Mouse (Mus musculus): ENCODE measurements around the gene Ano6.

Gene Ano6

DNA sequence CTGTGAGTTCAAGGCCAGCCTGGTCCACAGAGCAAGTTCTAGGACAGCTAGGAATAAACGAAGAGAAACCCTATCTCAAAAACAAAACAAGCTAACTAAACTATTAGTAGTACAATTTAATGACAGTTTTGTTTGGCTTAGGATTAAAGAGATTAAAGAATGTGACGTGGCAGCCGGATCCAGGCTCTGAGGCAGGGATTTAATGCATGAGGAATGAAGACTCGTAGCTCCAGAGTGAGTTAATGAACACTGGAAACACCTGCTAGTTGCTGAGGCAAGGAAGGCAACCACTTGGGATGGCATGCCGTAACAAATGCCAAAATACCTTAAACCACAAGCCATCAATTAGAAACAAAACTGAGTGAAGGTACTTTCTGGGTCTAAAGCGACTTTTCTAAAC lies 153.7 kb downstream of the Ano6 start:
- no peak for DNase-seq

DNA sequence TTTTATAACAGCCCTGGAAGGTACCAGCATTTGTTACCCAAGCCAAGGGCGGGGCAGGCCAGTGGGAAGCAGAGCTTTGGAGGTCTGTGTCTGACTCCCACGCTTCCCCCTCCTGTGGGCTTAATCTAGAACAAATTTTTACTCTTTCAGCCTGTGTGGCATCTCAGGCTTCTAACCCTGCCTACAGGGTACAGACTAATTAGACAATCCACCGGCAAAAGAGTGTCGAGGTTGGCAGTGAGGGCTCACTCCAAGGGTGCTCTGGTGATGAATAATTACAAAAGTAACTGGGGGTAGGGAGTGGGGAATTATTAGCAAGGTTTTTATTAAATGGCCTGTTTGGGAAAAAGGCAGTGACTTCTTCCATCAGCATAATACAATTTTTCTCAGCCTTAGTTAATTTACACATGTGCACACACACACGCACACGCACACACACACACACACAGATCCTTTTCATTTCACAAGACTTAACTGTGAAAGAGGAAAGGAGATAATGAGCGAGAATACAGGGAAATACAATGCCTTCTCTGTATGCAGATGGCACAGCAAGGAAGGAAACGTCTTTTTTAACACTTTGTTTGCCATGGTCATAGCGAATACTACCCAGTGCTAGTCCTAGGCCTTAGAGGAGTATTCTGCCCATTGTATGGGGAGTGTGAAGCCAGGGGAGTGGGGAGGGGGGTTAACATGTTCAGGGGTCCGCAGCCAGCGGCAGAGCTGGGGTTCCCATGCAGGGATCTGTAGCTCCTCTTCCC lies 155.5 kb downstream of the Ano6 start:
- no peak for DNase-seq

DNA sequence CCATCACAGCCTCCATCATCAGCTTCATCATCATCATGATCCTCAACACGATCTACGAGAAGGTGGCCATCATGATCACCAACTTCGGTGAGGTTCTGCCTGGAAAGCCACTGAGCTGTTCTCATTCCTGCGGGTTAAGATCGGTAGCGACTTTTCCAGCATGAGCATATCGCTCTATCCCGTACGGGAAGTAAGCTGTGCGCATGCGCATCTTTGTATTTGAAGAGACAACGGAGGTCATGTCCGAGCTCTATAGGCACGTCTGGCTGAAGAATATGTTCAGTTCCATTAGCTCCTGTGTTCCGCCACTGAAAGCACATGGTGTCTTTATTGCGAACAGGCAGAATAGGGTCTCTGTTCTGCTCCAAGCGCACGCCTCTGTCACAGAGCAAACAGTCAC lies 157.8 kb downstream of the Ano6 start:
- DNase-seq, result no peak

DNA sequence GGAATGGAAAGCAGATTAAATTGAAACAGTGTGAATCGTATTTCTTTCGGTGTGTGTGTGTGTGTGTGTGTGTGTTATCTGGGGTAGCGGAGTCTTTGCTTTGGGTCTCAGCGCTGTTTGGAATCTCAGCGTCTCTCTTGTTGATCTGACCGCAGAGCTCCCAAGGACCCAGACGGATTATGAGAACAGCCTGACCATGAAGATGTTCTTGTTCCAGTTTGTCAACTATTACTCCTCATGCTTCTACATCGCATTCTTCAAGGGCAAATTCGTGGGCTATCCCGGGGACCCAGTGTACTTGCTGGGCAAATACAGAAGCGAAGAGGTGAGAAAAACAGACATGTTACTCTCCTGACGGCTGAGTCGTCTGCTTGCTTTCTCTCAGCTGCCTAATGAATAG lies 158.7 kb downstream of the Ano6 start:
- DNase-seq, result no peak

DNA sequence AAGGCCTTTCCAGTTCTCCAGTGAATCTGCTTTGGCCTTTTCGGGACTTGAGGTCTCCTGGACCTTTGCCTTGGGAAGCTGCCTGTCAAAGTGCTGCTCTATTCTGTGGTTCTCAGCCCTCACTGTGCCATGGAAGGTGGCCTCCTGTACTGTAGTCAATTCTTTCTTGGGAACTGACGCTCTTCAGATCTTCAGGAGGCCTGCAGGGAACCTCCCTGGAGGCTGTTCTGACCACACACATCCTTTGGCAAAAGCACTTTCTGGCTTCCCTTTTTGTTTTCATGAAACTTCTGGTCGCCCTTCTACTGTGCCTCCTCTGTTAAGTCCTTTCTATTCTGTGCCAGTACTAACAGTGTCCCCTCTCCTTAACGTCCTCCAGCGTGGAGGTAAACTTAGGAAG lies 160.9 kb downstream of the Ano6 start:
- DNase-seq, result no peak

DNA sequence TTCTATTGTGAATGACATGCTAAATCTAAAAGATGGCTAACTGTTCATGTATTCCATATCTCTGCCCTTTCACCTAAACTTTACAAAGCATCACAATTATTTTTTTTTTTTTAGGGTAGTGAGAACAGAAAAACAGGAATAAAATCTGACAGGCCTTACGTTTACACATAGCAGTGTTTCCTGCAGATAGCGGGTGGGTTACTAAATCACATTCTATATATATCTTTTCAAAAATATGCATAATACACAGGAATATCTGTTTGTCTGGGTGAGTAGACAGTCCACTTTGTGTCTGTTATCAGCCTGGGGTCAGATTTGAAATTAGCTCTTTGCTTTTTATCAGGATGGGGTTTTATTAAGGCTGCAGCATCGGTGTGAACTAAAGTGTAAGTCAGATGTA lies 166.0 kb downstream of the Ano6 start:
- DNase-seq, result no peak

DNA sequence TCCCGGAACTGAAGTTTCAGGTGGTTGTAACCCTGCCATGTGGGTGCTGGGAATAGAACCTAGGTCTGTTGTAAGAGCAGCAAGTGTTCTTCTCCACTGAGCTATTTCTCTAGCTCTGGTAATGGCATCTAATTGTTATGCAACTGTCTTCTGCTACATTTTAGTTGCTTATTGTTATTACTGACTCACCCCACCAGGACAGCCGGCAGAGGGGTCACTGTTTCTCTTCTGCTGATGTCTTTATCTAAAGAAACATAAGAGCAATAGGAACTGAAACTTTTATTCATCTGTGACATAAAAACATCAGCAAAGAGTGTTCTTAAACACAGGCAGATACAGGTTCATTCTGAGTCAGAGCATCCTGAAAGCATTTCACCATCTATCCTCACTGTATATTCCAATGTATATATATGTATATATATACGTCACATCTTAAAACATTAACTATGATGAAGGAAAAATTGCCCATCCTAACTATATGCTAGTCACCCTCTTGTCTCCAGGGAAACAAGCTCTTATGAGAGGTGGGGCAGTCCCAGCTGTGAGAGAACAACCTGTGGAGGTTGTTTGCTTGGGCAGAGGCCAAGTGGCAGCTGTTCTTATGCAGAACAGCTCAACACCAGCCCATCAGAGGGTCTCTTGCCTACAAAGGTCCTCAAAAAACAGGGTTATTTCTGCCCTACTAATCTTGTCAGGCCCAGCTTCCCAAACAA lies 171.9 kb downstream of the Ano6 start:
- DNase-seq, result no peak

DNA sequence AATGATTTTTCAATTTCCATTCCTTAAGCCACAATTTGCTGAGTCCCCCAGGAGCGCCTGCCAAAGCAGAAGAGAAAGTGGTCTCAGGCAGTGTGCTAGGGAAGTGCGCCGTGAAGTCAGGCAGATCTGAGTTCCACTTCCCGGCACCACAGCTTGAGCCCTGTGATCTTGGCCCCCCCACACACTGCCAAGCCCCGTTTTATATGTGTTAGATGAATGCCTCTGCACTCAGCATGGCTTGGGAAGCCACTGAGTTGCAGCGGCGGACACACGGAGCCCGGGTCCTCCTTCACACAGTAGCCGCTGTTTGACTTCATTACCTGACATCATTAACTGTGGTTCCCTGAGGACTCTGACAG lies 172.5 kb downstream of the Ano6 start:
- DNase-seq, result no peak

DNA sequence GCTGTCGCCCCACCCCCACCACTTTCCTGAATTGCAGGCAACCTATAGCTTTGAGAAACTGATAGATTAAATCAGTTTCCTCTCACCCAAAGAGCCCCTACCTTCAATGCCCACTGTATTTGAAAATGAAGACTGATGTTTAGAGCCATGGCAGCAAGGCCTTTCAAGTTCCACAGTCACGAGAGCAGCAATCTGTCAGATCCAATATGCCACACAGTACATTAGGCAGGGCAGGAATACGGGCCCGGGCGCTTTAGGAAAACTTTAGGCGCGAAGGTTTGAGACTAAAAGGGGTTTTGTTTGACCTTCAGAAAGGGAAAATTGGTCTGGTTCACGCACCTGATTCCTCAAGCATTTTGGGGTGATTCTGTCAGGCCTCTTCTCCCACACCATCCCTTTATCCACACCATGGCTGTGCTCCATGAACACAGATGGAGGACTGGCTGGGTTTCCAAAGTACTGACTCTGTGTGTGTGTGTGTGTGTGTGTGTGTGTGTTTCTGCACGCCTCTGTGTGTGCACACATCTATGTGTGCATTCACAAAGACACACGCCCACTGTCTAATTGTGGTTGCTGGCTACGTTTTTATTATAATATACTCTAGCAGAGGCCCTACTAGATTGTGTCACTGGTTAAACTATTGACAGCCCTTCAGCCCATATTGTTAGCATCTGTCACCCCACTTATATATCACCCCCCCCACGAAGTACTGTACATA lies 173.0 kb downstream of the Ano6 start:
- DNase-seq, result no peak

DNA sequence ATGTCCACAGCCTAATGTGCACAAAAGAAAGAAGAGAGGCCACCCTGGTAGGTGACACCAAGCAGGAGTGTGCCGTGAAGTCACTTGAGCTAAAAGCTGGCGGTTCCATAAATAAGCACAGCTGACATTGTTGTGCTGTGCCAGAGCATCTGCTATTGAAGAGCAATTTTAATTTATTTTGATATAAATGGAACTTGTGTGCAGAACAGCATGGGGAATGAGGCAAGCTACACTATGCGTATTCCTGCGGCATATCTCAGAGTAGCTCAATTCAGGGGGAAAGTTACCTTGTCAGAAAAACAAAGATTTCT lies 173.6 kb downstream of the Ano6 start:
- no peak for DNase-seq

DNA sequence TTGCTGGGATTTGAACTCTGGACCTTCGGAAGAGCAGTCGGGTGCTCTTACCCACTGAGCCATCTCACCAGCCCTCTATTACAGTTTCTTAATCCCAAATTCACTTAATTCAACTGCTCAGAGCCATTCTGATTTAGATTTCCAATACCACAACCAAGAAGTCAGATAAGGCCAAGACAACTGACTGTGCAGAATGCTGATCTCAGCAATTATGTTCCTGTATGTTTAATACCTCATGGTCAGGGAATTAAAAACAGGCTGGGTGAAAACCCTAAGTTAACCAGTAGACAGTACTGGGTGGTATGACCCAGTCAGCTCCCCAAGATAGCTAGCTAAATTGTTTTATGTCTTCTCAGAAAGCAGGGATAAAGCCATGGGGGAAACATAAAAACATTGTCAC lies 176.3 kb downstream of the Ano6 start:
- DNase-seq, result no peak

DNA sequence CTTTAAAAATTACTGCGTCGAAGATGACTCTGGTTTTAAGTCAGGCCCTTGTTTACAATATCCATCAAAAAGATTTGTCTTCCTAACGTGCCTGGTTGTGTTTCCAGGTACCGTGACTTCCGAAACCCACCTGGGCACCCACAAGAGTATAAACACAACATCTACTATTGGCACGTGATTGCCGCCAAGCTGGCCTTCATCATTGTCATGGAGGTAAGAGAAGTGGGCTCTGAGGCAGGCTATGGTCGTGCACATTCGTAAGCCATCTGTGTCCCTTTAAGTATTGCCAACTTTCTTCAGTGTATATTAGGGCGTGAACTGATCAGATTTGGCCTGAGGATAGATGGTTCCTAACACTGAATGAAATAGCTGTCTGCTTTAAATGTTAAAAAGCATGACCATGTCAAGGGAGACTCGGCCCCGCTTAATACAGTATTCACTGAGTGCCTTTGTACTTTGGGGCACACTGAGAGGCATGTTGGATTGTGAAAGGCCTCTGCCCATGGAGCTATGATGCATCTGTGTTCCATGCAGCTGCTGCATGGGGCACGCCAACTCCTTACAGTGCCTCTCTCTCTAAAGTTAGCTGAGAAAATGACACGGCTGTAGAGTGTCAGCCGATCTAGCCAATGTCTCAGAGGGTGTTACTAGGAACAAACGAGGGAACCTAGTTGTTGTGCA lies 177.0 kb downstream of the Ano6 start:
- no peak for DNase-seq

DNA sequence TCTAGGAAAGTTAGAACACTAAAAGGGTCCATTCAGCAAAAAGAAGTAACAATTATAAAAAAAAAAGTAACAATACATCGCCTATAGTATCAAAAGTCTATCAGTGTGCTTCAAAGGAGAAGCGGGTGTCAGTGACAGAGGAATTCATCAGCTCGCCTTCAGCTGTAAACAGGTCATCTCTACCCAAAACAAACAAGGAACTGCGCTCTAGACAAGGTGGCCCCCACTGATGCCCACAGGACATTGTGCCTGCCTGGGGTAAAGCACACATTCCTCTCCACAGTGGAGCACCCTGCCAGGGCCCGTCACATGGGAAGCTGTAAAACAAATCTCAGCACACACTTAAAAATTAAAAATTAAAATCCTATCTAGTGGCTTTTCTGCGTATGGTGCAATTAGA lies 179.0 kb downstream of the Ano6 start:
- no peak for DNase-seq

DNA sequence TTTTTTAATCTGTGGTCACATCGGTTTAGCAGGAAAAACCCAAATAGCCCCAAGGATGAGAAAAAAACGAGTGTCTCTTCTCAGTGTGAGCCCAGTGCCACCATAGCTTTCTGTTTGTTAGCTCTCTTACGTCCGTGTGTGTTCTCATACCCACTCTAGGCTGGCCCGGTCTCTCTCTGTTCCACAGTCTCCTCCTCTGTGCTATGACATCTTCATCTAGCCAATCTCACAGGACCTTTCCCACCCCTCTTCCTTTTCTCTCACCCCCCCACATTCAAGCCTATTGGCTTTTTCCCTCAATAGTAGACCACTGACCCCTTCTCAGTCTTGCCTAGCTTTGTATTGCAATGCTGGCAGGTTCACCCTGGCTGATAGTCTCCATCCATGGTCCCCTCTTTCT lies 179.5 kb downstream of the Ano6 start:
- no peak for DNase-seq

DNA sequence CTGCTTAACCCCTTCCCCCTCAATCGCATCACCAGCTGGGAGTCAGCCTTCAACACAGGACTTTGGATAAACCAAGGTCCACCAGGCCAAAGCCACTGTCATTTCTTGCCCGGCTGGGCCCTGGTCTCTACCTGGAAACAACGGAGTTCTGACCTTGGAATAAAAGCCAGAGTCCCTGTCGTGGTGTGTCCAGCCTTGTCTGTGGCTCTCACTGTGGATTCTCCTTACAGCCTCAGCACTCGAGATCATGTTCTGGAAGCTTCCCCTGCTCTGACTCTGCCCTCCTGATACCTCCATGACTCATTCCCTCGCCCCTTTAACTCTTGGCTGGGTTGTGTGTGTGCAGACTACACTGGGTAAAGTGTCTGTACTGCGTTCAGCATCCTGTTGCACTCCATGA lies 180.0 kb downstream of the Ano6 start:
- no peak for DNase-seq

DNA sequence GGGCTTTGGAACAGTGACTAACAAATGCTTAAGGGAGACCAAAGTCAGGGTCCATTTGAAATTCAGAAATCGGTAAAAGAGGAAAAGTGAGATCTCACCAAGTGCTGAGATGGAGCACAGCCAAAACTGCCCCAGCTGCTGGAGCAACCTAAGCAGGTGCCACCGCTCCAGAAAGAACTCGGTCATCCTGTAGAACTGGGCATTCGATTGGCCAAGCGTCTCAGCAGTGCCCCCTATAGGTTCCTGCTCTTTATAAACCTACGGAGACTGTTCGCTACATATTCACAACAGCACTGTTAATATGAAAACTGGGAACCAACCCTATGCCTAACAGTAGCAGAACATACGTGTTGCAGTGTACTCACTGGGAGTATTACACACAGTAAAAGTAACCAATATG lies 180.7 kb downstream of the Ano6 start:
- peak; percentile 21 for DNase-seq

DNA sequence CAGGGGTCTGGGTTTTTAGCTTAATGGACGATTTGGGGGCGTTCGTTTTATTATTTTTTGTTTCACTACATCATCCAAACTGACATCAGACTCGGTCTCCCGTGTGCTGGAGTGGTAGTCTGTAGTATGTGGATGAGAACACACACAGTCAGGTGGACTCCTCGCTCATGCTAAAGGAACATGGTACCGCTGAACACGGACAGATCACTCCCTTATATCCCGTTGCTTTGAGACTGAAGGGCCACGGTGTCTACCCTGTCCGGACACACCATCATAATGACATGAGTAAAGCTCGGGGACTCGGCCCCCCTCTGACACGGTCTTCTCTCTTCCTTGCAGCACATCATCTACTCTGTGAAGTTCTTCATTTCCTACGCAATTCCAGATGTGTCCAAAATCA lies 181.5 kb downstream of the Ano6 start:
- DNase-seq, result no peak

DNA sequence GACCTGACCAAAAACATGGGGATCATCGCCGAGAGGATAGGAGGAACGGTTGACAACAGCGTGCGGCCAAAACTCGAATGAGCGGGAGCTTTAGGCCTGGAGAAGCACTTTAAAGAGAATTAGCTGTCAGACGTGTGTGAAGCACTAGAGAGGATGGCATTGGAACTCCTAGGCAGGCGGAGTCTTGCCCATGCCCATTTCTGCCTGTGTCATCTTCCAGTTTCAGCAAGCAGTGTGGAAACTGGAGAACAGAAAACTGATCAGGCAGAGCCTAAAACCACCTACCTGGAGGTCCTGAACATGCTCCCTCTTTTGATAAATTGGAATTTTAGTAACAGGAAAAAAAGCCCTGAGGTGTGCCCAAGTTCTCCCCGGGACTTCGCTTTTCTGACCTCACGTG lies 182.0 kb downstream of the Ano6 start:
- DNase-seq, result no peak

DNA sequence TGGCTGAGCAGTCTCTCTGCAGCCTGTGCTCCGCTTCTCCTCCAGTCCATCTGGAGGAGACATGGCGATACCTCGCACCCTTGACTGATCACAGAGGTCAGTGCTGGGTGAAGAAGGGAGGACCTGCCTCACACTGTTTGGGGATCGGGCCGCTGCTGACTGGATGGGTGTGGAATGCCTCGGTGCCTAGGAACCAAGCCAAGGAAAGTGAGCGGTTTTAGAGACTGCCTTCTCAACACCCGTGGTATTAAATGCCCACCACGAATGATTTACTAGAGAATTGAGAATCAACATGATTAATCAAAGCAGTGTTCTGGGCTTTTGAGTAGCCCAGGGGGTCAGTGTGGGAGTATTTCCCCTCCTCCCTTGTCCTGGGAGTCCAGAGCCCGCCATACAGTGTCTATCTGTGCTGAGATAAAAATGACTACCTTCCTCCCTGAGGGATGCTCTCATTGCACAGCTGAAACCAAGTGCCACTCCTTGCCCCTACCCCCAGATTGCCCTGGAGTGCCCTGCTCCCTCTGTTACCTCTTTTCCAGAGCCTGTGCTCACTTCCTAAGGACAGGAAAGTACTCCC lies 183.5 kb downstream of the Ano6 start:
- no peak for DNase-seq

DNA sequence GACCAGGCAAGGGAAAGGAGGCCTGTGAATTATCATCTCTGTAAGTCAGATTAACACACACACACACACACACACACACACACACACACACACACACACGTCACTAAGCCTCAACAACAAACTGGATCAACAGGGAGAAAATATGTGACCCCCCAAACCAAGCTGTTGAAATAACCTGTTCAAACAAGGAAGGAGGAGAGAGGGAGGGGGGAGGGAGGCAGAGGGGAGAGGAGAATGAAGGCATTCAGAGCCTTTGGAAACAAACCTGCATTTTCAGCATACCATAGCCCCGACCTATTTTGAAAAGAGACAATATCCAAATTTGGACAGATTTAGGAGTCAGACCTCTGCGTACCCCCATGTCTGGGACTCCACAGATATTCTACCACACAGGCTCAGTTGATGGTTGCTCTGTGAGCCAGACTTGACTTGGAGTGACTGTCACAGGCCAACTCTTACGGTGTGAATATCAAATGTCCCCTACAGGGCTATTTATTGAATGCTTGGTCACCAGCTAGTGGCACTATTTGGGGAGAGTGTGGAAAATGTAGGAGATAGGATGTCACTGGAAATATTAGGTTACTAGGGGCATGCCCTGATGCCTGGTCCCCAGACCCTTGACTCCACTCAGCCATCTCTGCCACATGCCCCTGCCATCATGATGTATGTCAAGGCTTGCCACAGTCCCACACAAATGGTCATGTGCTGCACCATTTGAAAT lies 185.7 kb downstream of the Ano6 start:
- DNase-seq, result no peak

DNA sequence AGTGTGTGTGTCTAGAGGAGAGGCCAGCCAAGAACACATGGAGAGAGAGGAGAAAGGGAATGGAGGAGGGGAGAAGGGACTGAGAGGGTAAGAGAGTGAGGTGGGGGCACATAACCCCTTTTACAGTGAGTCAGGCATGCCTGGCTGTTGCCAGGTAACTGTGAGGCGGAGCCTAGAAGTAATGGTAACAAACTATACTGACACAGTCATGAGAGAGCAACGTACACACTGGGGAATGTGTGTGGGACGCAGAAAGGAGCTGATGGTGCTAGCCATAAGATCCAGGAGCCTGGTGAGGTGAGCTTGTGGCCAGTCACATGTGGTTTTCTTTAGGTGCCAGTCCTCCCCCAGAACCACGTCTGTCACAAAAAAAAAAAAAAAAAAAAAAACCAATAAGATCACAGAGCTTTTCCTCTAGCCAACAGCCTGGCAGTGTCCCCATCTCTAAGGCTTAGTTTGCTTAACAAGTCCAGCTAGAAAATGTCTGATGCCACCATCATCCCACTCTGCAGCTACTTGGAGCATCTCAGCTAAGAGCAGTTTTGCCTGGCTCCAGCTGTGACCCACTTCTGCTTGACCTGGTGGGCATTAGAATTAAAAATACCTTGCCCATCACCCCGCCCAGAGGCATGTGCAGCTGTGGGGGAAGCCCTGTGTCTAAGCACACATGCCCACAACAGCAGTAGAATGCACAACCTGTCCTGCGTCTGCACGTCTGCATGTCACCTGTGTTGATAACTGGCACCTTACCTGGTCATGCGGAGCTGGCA lies 186.7 kb downstream of the Ano6 start:
- DNase-seq, result peak; percentile 23

DNA sequence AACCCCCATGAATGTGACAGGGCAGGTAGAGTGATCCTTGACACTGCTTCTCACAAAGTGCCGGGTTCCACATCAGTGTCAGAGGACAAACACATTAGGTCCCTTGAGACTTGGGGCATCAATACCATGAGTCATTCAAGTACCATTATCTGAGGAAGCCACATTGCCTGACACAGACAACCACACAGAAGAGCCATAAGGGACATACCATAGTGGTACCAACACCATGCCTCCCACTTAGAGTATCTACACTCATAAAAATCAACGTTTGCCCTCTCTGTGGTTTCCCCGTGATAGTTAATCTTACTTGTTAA lies 187.3 kb downstream of the Ano6 start:
- no peak for DNase-seq

Data from thymus, postnatal 14 days (tissue).